Mouse (Mus musculus): ENCODE results near the gene Mpc2. TPM values are rescaled to one million over a fixed set of nuclear protein-coding genes. Genes with fewer than 3 reads are reported as not detected.

Gene Mpc2
- polyA plus RNA-seq, 1 experiment from 2014 or later, result 130 TPM

DNA sequence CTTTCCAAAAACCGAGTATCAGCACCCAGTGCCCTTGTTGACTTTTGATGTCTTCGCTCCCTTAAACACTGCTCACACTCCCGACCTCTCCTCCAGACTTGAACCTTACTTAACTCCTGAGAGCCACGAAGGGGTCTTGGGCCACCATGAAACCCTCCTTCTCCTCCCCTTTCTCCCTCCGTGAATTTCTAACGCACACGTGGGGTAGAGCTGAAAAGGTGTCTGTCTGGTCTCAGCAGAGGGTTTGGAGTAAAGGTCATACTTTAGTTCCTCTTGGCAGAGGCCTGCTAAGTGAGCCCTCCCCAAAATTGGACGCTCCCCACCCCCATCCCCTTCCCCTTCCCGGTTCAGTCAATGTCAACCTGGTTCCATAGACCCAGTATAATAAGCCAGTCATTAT is 1.2 kb downstream of the Mpc2 start:
- Histone ChIP-seq H3K4me2 (replicated peaks) (peak overlapping the region; percentile 74), H3K9ac (peak overlapping the region; percentile 72), H3K4me1 (peaks cover 5% of the 10 kb centered on the region), H3K9me3 (no peaks in the 10 kb centered on the region), H3K27me3 (no peaks in the 10 kb centered on the region), H3K36me3 (no peaks in the 10 kb centered on the region), H3K4me3 (peak overlapping the region; percentile 83), H3K27ac (no peak overlapping the region)
- ATAC-seq (ENCODE audit: insufficient number of reproducible peaks, insufficient read depth, low FRiP score, low TSS enrichment), result no peak
- 2% methylated on average over 9 of the region's 9 CpGs for WGBS

DNA sequence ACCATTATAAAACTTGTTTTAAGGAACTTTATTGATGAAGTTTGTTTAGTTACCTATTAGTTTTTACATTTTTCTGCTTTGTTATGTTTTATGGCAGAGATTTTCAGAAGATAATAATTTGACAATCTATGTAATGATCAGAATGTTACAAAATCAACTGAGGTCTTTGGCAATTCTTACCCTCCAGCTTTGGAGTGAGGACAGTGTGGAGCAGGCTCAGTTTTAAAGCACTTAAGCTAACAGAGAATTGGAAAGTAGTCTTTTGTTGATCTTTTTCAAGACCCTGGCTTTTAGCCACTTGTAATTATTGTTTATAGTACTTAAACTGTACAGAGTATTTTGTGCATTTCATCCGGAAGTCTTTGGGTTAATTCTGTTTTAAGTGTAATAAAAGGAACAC is 2.4 kb downstream of the Mpc2 start:
- no peaks in the 10 kb centered on the region for H3K9me3 ChIP-seq
- ATAC-seq (ENCODE audit: insufficient number of reproducible peaks, insufficient read depth, low FRiP score, low TSS enrichment), result no peak
- H3K27me3 ChIP-seq, result no peaks in the 10 kb centered on the region
- H3K4me3 ChIP-seq, result no peak overlapping the region
- peaks cover 5% of the 10 kb centered on the region for H3K4me1 ChIP-seq
- no peak overlapping the region for H3K9ac ChIP-seq
- H3K4me2 ChIP-seq (replicated peaks), result no peak overlapping the region
- WGBS, result 58% methylated on average over 1 of the region's 1 CpGs
- H3K36me3 ChIP-seq, result no peaks in the 10 kb centered on the region
- no peak overlapping the region for H3K27ac ChIP-seq

DNA sequence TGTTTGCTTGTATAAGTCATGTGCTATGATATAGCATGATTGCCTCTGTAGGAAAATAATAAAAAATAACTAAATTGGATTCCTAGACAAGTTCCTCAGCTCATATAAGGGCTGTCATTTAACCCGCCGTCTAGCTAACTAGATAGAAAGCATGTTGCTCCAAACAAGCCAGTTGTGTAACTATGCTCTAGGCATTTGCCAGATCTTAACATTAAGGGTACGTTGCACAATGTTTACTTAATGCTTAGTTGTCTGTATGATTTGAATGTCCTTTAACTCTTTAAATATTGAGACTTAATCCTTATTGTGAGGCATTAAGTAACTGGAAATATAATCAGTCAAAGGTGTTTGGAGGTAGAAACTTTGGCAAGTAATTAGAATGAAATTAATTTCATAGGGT is 4.1 kb downstream of the Mpc2 start:
- no peaks in the 10 kb centered on the region for H3K9me3 ChIP-seq
- no peak for ATAC-seq (ENCODE audit: insufficient number of reproducible peaks, insufficient read depth, low FRiP score, low TSS enrichment)
- peaks cover 5% of the 10 kb centered on the region for H3K4me1 ChIP-seq
- H3K36me3 ChIP-seq, result no peaks in the 10 kb centered on the region
- no peak overlapping the region for H3K27ac ChIP-seq
- H3K4me2 ChIP-seq (replicated peaks), result no peak overlapping the region
- H3K9ac ChIP-seq, result no peak overlapping the region
- no peak overlapping the region for H3K4me3 ChIP-seq
- H3K27me3 ChIP-seq, result no peaks in the 10 kb centered on the region
- WGBS, result 78% methylated on average over 3 of the region's 3 CpGs

DNA sequence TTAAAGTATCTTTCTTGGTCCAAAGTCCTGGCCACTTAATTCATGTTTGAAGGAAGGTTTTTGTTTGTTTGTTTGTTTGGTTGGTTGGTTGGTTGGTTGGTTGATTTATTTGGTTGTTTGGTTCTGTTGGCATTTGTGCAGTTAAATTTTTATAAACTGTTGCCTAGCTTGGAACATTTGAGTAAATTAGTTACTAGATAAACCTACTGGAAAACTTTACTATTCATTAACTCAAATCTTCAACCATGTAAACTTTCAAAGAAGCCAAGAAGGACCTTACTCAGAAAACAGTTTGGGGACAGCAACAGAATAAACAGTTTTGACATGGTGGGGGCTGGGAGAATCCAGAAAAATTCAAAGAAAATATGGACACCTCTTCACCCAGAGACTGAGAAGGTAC is 8.5 kb downstream of the Mpc2 start:
- Histone ChIP-seq H3K4me2 (replicated peaks) (no peak overlapping the region), H3K27ac (no peak overlapping the region), H3K27me3 (no peaks in the 10 kb centered on the region), H3K9ac (no peak overlapping the region), H3K4me1 (no peaks in the 10 kb centered on the region), H3K4me3 (no peak overlapping the region), H3K36me3 (no peaks in the 10 kb centered on the region), H3K9me3 (no peaks in the 10 kb centered on the region)
- ATAC-seq (ENCODE audit: insufficient number of reproducible peaks, insufficient read depth, low FRiP score, low TSS enrichment), result no peak

DNA sequence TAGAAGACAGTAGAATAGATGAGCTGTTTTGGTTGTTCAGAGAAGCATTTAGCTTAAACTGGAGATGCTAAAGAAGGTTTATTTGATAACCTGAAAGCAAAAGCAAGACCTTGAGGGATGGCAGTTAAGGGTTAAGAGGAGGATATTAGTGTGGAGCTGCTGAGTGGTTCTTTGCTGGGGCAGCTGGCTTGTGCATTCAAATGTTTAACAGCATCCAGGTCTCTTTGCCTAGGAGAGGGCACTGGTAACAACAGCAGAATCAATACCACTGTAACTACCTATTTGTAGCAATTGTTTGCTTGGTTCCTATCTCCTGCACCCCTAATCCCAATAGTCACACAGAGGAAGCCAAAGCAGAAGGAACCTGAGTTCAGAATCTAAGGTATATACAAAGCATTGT is 9.3 kb downstream of the Mpc2 start:
- H3K27ac ChIP-seq, result no peak overlapping the region
- H3K9ac ChIP-seq, result no peak overlapping the region
- H3K4me2 ChIP-seq (replicated peaks), result no peak overlapping the region
- H3K27me3 ChIP-seq, result no peaks in the 10 kb centered on the region
- no peaks in the 10 kb centered on the region for H3K4me1 ChIP-seq
- no peaks in the 10 kb centered on the region for H3K9me3 ChIP-seq
- no peak for ATAC-seq (ENCODE audit: insufficient number of reproducible peaks, insufficient read depth, low FRiP score, low TSS enrichment)
- H3K4me3 ChIP-seq, result no peak overlapping the region
- no peaks in the 10 kb centered on the region for H3K36me3 ChIP-seq

DNA sequence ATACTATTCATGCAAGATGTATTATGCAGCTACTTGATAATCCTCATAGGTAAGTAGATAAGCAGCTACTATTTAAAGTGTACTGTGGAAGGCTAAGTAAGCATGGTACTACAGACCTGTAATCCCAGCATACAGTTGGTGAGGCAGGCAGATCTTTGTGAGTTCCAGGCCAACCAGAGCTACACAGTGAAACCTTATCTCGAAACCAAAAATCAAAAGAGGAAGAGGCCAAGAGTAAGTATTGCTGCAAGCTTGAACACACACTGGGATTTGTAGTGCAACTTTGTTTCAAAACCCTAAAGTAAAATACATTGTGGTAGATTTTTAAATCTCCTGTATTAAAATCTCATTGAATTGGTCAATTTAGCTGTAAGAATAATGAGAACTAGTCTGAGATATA is 11.1 kb downstream of the Mpc2 start:
- Histone ChIP-seq H3K9ac (no peak overlapping the region), H3K4me1 (no peaks in the 10 kb centered on the region), H3K4me2 (replicated peaks) (no peak overlapping the region), H3K27me3 (no peaks in the 10 kb centered on the region), H3K27ac (no peak overlapping the region), H3K9me3 (no peaks in the 10 kb centered on the region), H3K4me3 (no peak overlapping the region), H3K36me3 (no peaks in the 10 kb centered on the region)
- 93% methylated on average over 1 of the region's 1 CpGs for WGBS
- no peak for ATAC-seq (ENCODE audit: insufficient number of reproducible peaks, insufficient read depth, low FRiP score, low TSS enrichment)

DNA sequence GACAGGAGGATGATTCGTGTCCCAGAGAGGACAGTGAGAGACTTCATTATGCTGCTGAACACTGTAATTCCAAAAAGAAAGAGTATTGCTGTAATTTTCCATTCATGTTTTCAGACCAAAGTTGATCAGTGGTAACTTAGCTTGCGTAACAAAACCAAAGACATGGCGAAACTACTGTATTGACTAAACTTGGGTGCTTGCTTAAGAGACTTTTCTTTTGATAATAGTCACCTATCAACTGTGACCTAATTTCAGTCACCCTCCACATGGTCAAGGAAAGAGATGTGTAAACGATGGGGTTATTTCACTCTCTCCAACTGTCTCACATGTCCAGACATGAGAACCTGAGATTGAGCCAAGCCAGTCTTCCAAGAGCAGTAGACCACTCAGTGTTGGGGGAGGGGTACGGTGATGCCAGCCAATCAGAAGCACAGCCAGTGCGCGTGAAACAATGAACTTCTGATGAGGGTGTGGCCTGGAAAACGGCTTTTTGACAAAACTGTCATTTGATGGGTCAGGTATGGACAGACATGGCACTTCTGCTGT is 24.3 kb downstream of the Mpc2 start, which contains the start of gene Adcy10:
TSS of gene Adcy10 (plus strand) at position 496 of the 546 bp plus-strand sequence.
- H3K4me2 ChIP-seq (replicated peaks), result no peak within 1 kb of the TSS
- WGBS, result 91% methylated on average over 8 of the region's 8 CpGs
- H3K27me3 ChIP-seq, result no peaks in the 10 kb centered on the region
- no peak within 1 kb of the TSS for H3K4me3 ChIP-seq
- H3K9me3 ChIP-seq, result no peaks in the 10 kb centered on the region
- 0 out of 2 replicates have a peak, but pooled peaks cover 6% of the 10 kb centered on the region for H3K36me3 ChIP-seq
- no peaks in the 10 kb centered on the region for H3K4me1 ChIP-seq
- no peak for ATAC-seq (ENCODE audit: insufficient number of reproducible peaks, insufficient read depth, low FRiP score, low TSS enrichment)
- H3K9ac ChIP-seq, result no peak within 1 kb of the TSS
- no peak within 1 kb of the TSS for H3K27ac ChIP-seq

DNA sequence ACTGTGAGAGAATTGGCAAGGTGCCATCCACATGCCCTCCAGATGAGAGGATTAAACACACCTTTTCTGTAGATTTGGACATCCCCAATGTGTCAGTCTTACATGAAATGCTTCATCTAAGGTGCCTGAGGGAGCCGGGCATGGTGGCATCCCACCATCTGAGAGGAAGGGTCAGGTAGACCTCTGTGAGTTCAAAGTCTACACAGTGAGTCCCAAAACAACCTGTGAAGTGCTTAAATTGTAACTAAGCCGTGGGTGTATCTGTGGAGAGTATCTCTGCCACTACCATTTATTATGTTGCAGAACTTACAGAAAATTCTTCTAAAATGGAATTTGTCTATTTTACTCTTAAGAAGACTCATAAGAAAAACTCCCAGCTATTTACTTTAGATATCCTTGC is 25.7 kb downstream of the Mpc2 start:
- WGBS, result 88% methylated on average over 2 of the region's 2 CpGs
- H3K4me2 ChIP-seq (replicated peaks), result no peak overlapping the region
- no peaks in the 10 kb centered on the region for H3K9me3 ChIP-seq
- H3K4me3 ChIP-seq, result no peak overlapping the region
- no peak overlapping the region for H3K27ac ChIP-seq
- no peak overlapping the region for H3K9ac ChIP-seq
- H3K27me3 ChIP-seq, result no peaks in the 10 kb centered on the region
- no peaks in the 10 kb centered on the region for H3K4me1 ChIP-seq
- 0 out of 2 replicates have a peak, but pooled peaks cover 3% of the 10 kb centered on the region for H3K36me3 ChIP-seq
- ATAC-seq (ENCODE audit: insufficient number of reproducible peaks, insufficient read depth, low FRiP score, low TSS enrichment), result no peak

DNA sequence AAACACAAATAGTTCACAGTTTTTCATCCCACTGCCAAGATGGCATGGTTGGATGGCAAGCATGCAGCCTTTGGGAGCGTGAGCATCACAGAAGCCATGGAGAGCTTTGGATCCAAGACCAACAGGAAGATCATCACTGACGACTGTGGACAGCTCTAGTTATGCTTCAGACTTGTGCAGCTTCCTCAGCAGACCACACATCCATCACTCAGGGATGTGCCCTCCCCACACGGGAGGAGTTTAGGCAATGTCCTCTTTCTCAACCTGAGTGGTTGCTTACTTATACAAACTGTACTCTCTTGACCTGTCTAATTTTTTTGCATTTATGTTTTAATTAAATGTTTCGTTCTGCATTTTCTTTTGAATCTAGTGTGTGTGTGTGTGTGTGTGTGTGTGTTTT is 28.8 kb downstream of the Mpc2 start:
- no peaks in the 10 kb centered on the region for H3K36me3 ChIP-seq
- H3K4me2 ChIP-seq (replicated peaks), result no peak overlapping the region
- no peak overlapping the region for H3K9ac ChIP-seq
- H3K4me1 ChIP-seq, result no peaks in the 10 kb centered on the region
- WGBS, result 78% methylated on average over 4 of the region's 4 CpGs
- H3K27me3 ChIP-seq, result no peaks in the 10 kb centered on the region
- H3K9me3 ChIP-seq, result no peaks in the 10 kb centered on the region
- no peak overlapping the region for H3K27ac ChIP-seq
- H3K4me3 ChIP-seq, result no peak overlapping the region
- no peak for ATAC-seq (ENCODE audit: insufficient number of reproducible peaks, insufficient read depth, low FRiP score, low TSS enrichment)

DNA sequence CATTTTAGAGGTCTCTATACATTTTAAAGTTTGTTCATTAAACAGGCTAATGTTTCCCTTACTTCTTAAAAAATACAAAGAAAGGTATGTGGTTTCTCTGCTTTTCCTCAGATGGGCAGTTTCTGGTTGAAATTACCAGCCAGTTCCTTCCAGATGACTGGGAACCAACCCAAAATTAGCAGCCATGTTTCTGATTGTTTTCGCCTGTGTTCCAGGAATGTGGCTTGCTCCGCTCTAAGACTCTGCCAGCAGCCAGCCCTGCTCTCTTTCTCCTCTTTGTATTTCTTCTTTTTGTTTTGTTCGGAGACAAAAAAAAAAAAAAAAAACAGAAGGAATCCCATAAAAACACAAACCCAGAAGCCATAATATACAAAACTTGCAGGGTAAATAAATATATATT is 38.4 kb downstream of the Mpc2 start:
- 31% methylated on average over 3 of the region's 3 CpGs for WGBS

DNA sequence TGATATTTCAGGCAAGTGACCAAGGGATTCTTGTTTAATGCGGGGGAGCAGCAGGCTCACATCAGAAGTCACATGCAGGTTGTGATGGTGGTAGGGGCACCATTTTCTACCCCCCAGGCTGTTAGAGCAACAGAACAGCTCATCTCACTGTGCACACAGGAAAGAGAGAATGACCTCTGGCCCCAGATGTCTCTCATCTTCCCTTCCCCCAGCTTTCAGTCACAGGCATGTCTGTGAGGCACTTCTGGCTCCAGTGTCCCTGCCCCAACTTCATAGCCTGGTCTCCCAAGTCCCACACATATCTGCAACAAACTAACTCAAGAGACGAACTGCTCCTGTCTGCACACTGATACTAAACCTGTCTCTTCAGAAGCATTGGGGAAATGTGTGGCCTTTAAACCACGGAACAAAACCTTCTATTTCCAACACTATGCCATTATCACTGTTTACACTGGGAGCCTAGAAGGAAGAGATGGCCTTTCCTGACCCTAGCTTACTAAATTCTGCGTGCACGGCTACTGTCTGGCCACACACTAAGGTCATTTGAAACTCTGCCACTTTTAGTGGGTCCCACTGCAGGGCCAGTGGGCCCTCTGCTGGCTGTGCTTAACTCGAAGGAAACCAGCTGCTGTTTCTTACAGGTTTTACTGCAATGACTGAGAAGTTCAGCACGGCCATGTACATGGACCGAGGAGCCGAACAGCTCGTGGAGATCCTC is 43.0 kb downstream of the Mpc2 start:
- H3K9me3 ChIP-seq, result no peaks in the 10 kb centered on the region
- H3K4me1 ChIP-seq, result peaks cover 6% of the 10 kb centered on the region; the same call in 1 of the 2 replicates
- no peak overlapping the region for H3K4me3 ChIP-seq
- no peak overlapping the region for H3K27ac ChIP-seq
- no peak overlapping the region for H3K9ac ChIP-seq
- WGBS, result 40% methylated on average over 10 of the region's 10 CpGs
- no peak for ATAC-seq (ENCODE audit: insufficient number of reproducible peaks, insufficient read depth, low FRiP score, low TSS enrichment)
- H3K36me3 ChIP-seq, result no peaks in the 10 kb centered on the region
- H3K4me2 ChIP-seq (replicated peaks), result no peak overlapping the region
- no peaks in the 10 kb centered on the region for H3K27me3 ChIP-seq

More for the DNA sequence above, 38.4 kb downstream of the Mpc2 start:
- H3K27ac ChIP-seq, result peak overlapping the region; percentile 73; the same call in 1 of the 2 replicates
- H3K36me3 ChIP-seq, result no peaks in the 10 kb centered on the region
- no peak overlapping the region for H3K9ac ChIP-seq
- no peak overlapping the region for H3K4me3 ChIP-seq
- H3K4me2 ChIP-seq (replicated peaks), result no peak overlapping the region
- no peak for ATAC-seq (ENCODE audit: insufficient number of reproducible peaks, insufficient read depth, low FRiP score, low TSS enrichment)
- H3K9me3 ChIP-seq, result no peaks in the 10 kb centered on the region
- H3K27me3 ChIP-seq, result no peaks in the 10 kb centered on the region
- H3K4me1 ChIP-seq, result peaks cover 6% of the 10 kb centered on the region; the same call in 1 of the 2 replicates

DNA sequence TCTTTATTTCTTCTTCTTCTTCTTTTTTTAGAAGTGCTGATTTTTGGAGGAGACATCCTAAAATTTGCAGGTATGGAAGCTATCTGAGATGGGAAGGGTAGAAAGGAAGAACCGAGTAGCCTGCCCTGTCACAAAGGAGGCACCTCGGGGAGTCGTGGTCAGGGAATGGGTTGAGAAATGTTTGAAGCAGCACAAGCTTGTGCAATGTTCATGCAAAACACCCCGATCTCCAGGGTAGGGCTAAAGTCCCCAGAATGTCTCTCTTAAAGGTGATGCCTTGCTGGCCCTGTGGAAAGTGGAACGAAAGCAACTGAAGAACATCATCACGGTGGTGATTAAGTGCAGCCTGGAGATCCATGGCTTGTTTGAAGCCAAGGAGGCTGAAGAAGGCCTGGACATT is 45.9 kb downstream of the Mpc2 start:
- Histone ChIP-seq H3K4me2 (replicated peaks) (no peak overlapping the region), H3K36me3 (no peaks in the 10 kb centered on the region), H3K27me3 (no peaks in the 10 kb centered on the region), H3K27ac (no peak overlapping the region), H3K4me3 (no peak overlapping the region), H3K9me3 (no peaks in the 10 kb centered on the region), H3K4me1 (peaks cover 6% of the 10 kb centered on the region; the same call in 1 of the 2 replicates), H3K9ac (no peak overlapping the region)
- 90% methylated on average over 6 of the region's 6 CpGs for WGBS
- no peak for ATAC-seq (ENCODE audit: insufficient number of reproducible peaks, insufficient read depth, low FRiP score, low TSS enrichment)

All from embryonic facial prominence, embryonic 12.5 days (tissue).